Mouse (Mus musculus): ENCODE data around the gene Pdzd9.

The Pdzd9 gene

GRCm38 (mm10) chr7:120635821-120636220, 34.3 kb downstream of the Pdzd9 start:
- DNase-seq (ENCODE audit: low spot score in 2 of 2): peak in 1 of 2 experiments; percentile 3

GRCm38 (mm10) chr7:120635362-120635781, 34.8 kb downstream of the Pdzd9 start:
- DNase-seq (ENCODE audit: low spot score in 2 of 2): no peak

- DNase-seq (ENCODE audit: low spot score in 2 of 2): peak; percentile 76 to 83
These were observed 35.3 kb downstream of the Pdzd9 start, which contains the start of gene Uqcrc2 for GRCm38 (mm10) chr7:120634711-120635361. Gene Uqcrc2 (plus strand): TSS chr7:120635176.

- DNase-seq (ENCODE audit: low spot score in 2 of 2): no peak
These were observed 35.8 kb downstream of the Pdzd9 start for GRCm38 (mm10) chr7:120634301-120634700.

- peak in 1 of 2 experiments; percentile 14 for DNase-seq (ENCODE audit: low spot score in 2 of 2)
These were observed 37.6 kb downstream of the Pdzd9 start for GRCm38 (mm10) chr7:120632518-120632917.

- no peak for DNase-seq (ENCODE audit: low spot score in 2 of 2)
These were observed 49.3 kb downstream of the Pdzd9 start for GRCm38 (mm10) chr7:120620841-120621240.

- no peak for DNase-seq (ENCODE audit: low spot score in 2 of 2)
These were observed 49.9 kb downstream of the Pdzd9 start for GRCm38 (mm10) chr7:120620075-120620771.
